Mouse (Mus musculus) CH12.LX (cell line): Measurements from ENCODE around the gene Dcakd. TPM values are rescaled to one million over a fixed set of nuclear protein-coding genes. Genes with fewer than 3 reads are reported as not detected.

Experiments used
- DNase-seq: peaks from one replicate; pipeline ENCODE4 v3.0.0-alpha.2; 2013; ENCODE audit errors: extremely low read depth
- H3K27ac ChIP-seq: 2 replicates; pipeline ENCODE4 v1.5.1; 2012; ENCODE audit warnings: low read depth, mild to moderate bottlenecking, control low read depth, moderate library complexity; ENCODE audit not compliant: insufficient read depth
- H3K27me3 ChIP-seq: replicated peaks from 2 replicates; pipeline ENCODE3; 2012; ENCODE audit warnings: inconsistent platforms
- H3K36me3 ChIP-seq, 2 experiments: replicated peaks in 1 of 2; 2 replicates each; pipeline versions ENCODE3 to v1.6.1; 2012; ENCODE audit warnings: inconsistent platforms in 1 of 2, low read length in 1 of 2, mild to moderate bottlenecking in 1 of 2, mixed read lengths in 1 of 2, moderate library complexity in 1 of 2; ENCODE audit not compliant: control insufficient read depth in 1 of 2, insufficient read depth in 1 of 2
- H3K4me1 ChIP-seq, 2 experiments: 2 replicates each; pipeline ENCODE4 v1.6.1; 2012; ENCODE audit warnings: inconsistent platforms in 1 of 2, moderate library complexity in 1 of 2; ENCODE audit not compliant: insufficient read depth in 2 of 2, control insufficient read depth in 1 of 2
- H3K4me2 ChIP-seq: 2 replicates; pipeline ENCODE4 v1.6.1; 2012; ENCODE audit warnings: low read depth, mild to moderate bottlenecking, control low read depth; ENCODE audit not compliant: poor library complexity, insufficient read depth, severe bottlenecking
- H3K4me3 ChIP-seq, 3 experiments: fragments of 150-350 bp in 1 of 3; sonication (generic) in 1 of 3; replicated peaks in 1 of 3; 2 replicates each; pipeline versions ENCODE3 to v1.5.1; 2011 to 2012; ENCODE audit warnings: low read depth in 2 of 3, low read length in 2 of 3, mild to moderate bottlenecking in 2 of 3, moderate library complexity in 2 of 3, control low read depth in 1 of 3, improper control_type of control experiment in 1 of 3, inconsistent platforms in 1 of 3, mixed read lengths in 1 of 3; ENCODE audit not compliant: poor library complexity in 1 of 3
- H3K79me2 ChIP-seq: replicated peaks from 2 replicates; pipeline ENCODE4 v1.6.1; 2012; ENCODE audit warnings: mild to moderate bottlenecking, moderate library complexity; ENCODE audit not compliant: control insufficient read depth, poor library complexity, insufficient read depth, severe bottlenecking; ENCODE audit errors: extremely low read depth
- H3K9ac ChIP-seq: 2 replicates; pipeline ENCODE4 v1.6.1; 2012; ENCODE audit warnings: low read depth, mild to moderate bottlenecking, control low read depth, moderate library complexity; ENCODE audit not compliant: insufficient read depth
- H3K9me3 ChIP-seq: replicated peaks from 2 replicates; pipeline ENCODE3; 2012; ENCODE audit warnings: low read length, inconsistent platforms, mixed read lengths
- BHLHE40 ChIP-seq: IDR thresholded peaks from 2 replicates; pipeline ENCODE4 v1.6.1; 2011; ENCODE audit warnings: mild to moderate bottlenecking, low read depth, low read length, improper control_type of control experiment
- CHD1 ChIP-seq: IDR thresholded peaks from 2 replicates; pipeline ENCODE4 v1.6.1; 2012; ENCODE audit warnings: low read depth, low read length, improper control_type of control experiment, inconsistent platforms
- CHD2 ChIP-seq: IDR thresholded peaks from 2 replicates; pipeline ENCODE4 v1.6.1; 2011; ENCODE audit warnings: low read length, improper control_type of control experiment
- CTCF ChIP-seq, 2 experiments: IDR thresholded peaks in 1 of 2; conservative IDR thresholded peaks in 1 of 2; 2 replicates each; pipeline ENCODE4 v1.5.1; 2011 to 2012; ENCODE audit warnings: low read depth in 2 of 2, low read length in 2 of 2, improper control_type of control experiment in 1 of 2, inconsistent platforms in 1 of 2, mild to moderate bottlenecking in 1 of 2, moderate library complexity in 1 of 2
- ELF1 ChIP-seq: IDR thresholded peaks from 2 replicates; pipeline ENCODE4 v1.6.1; 2014; ENCODE audit warnings: low read depth, mild to moderate bottlenecking, inconsistent platforms, low read length, improper control_type of control experiment
- EP300 ChIP-seq: IDR thresholded peaks from 2 replicates; pipeline ENCODE4 v1.6.1; 2011; ENCODE audit warnings: low read length, improper control_type of control experiment
- HCFC1 ChIP-seq: IDR thresholded peaks from 2 replicates; pipeline ENCODE4 v1.6.1; 2012; ENCODE audit warnings: low read depth, mild to moderate bottlenecking, inconsistent platforms, low read length, improper control_type of control experiment
- JUN ChIP-seq: IDR thresholded peaks from 2 replicates; pipeline ENCODE4 v1.6.1; 2011; ENCODE audit warnings: low read depth, mild to moderate bottlenecking, low read length, improper control_type of control experiment, moderate library complexity; ENCODE audit not compliant: insufficient read depth
- JUND ChIP-seq: conservative IDR thresholded peaks from 2 replicates; pipeline ENCODE4 v1.6.1; 2011; ENCODE audit warnings: low read depth, low read length, improper control_type of control experiment
- KAT2A ChIP-seq: IDR thresholded peaks from 2 replicates; pipeline ENCODE4 v1.6.1; 2012; ENCODE audit warnings: low read length, improper control_type of control experiment, inconsistent platforms; ENCODE audit not compliant: insufficient replicate concordance
- MAFK ChIP-seq: IDR thresholded peaks from 2 replicates; pipeline ENCODE4 v1.6.1; 2011; ENCODE audit warnings: low read length, improper control_type of control experiment; ENCODE audit not compliant: insufficient replicate concordance
- MAX ChIP-seq: IDR thresholded peaks from 2 replicates; pipeline ENCODE4 v1.6.1; 2011; ENCODE audit warnings: low read length, improper control_type of control experiment
- MAZ ChIP-seq: IDR thresholded peaks from 2 replicates; pipeline ENCODE4 v1.6.1; 2012; ENCODE audit warnings: low read depth, mild to moderate bottlenecking, inconsistent platforms, low read length, improper control_type of control experiment, moderate library complexity
- MEF2A ChIP-seq: IDR thresholded peaks from 2 replicates; pipeline ENCODE4 v1.6.1; 2014; ENCODE audit warnings: low read depth, mild to moderate bottlenecking, inconsistent platforms, low read length, improper control_type of control experiment, borderline replicate concordance
- MXI1 ChIP-seq: IDR thresholded peaks from 2 replicates; pipeline ENCODE4 v1.6.1; 2011; ENCODE audit warnings: mild to moderate bottlenecking, low read depth, low read length, improper control_type of control experiment
- NRF1 ChIP-seq: IDR thresholded peaks from 2 replicates; pipeline ENCODE4 v1.6.1; 2014; ENCODE audit warnings: low read depth, mild to moderate bottlenecking, inconsistent platforms, low read length, improper control_type of control experiment, moderate library complexity
- PAX5 ChIP-seq: IDR thresholded peaks from 2 replicates; pipeline ENCODE4 v1.6.1; 2012; ENCODE audit warnings: low read length, inconsistent platforms, mixed read lengths
- POLR2A ChIP-seq: IDR thresholded peaks from 2 replicates; pipeline ENCODE4 v1.6.1; 2011; ENCODE audit warnings: low read depth, mild to moderate bottlenecking, improper control_type of control experiment, low read length
- POLR2AphosphoS2 ChIP-seq: IDR thresholded peaks from 2 replicates; pipeline ENCODE4 v1.6.1; 2011; ENCODE audit warnings: low read depth, low read length, improper control_type of control experiment
- RAD21 ChIP-seq: IDR thresholded peaks from 2 replicates; pipeline ENCODE4 v1.6.1; 2011; ENCODE audit warnings: low read depth, mild to moderate bottlenecking, low read length, improper control_type of control experiment, moderate library complexity
- RCOR1 ChIP-seq: conservative IDR thresholded peaks from 2 replicates; pipeline ENCODE4 v1.6.1; 2012; ENCODE audit warnings: low read depth, mild to moderate bottlenecking, inconsistent platforms, low read length, improper control_type of control experiment
- SMC3 ChIP-seq: IDR thresholded peaks from 2 replicates; pipeline ENCODE4 v1.6.1; 2011; ENCODE audit warnings: low read depth, low read length, improper control_type of control experiment
- TCF12 ChIP-seq: IDR thresholded peaks from 2 replicates; pipeline ENCODE4 v1.6.1; 2014; ENCODE audit warnings: low read depth, mild to moderate bottlenecking, inconsistent platforms, low read length, improper control_type of control experiment
- UBTF ChIP-seq: IDR thresholded peaks from 2 replicates; pipeline ENCODE4 v1.6.1; 2012; ENCODE audit warnings: low read depth, mild to moderate bottlenecking, inconsistent platforms, low read length, improper control_type of control experiment, moderate library complexity
- USF1 ChIP-seq: IDR thresholded peaks from 2 replicates; pipeline ENCODE4 v1.6.1; 2014; ENCODE audit warnings: low read depth, mild to moderate bottlenecking, inconsistent platforms, low read length, improper control_type of control experiment
- USF2 ChIP-seq: conservative IDR thresholded peaks from 2 replicates; pipeline ENCODE4 v1.6.1; 2011; ENCODE audit warnings: low read depth, low read length, improper control_type of control experiment
- ZC3H11A ChIP-seq: IDR thresholded peaks from 2 replicates; pipeline ENCODE4 v1.6.1; 2012; ENCODE audit warnings: low read depth, mild to moderate bottlenecking, inconsistent platforms, low read length, improper control_type of control experiment
- ZKSCAN1 ChIP-seq: IDR thresholded peaks from 2 replicates; pipeline ENCODE4 v1.6.1; 2012; ENCODE audit warnings: low read depth, inconsistent platforms, low read length, improper control_type of control experiment, borderline replicate concordance
- ZMIZ1 ChIP-seq: IDR thresholded peaks from 2 replicates; pipeline ENCODE4 v1.6.1; 2012; ENCODE audit warnings: low read depth, mild to moderate bottlenecking, inconsistent platforms, low read length, improper control_type of control experiment
- dilution Hi-C: fragments of 300-500 bp; cut with MboI; formaldehyde crosslinking; loops from 2 replicates; pipeline ENCODE4 v1.14.3; 2020; ENCODE audit warnings: low sequenced_read_pairs; ENCODE audit not compliant: extremely low pct_unique_long_range_greater_than_20kb, extremely low pct_ligation_motif_present
- in situ Hi-C: fragments of 300-500 bp; cut with MboI; formaldehyde crosslinking; loops from 3 replicates; pipeline ENCODE4 v1.14.3; 2019; ENCODE audit warnings: low sequenced_read_pairs, low pct_ligation_motif_present, low pct_unique_long_range_greater_than_20kb, mixed read lengths
- polyA plus RNA-seq: library from polyadenylated mRNA; unstranded; fragments of >175 nt; gene quantifications from 2 replicates; pipeline ENCODE4 v1.2.1, GENCODE M21; 2012; ENCODE audit warnings: low read depth; ENCODE audit not compliant: insufficient read length
- total RNA-seq, 2 experiments: library from RNA; depleted of rRNA; stranded (reverse); fragments of 300-350 nt in 1 of 2; fragments of >200 nt in 1 of 2; gene quantifications; 2 replicates each; pipeline ENCODE4 v1.2.3; 2012 to 2014

Gene Dcakd
- total and polyA plus RNA-seq, 3 experiments: 8.8 to 89.0 (median 24.0) TPM

DNA sequence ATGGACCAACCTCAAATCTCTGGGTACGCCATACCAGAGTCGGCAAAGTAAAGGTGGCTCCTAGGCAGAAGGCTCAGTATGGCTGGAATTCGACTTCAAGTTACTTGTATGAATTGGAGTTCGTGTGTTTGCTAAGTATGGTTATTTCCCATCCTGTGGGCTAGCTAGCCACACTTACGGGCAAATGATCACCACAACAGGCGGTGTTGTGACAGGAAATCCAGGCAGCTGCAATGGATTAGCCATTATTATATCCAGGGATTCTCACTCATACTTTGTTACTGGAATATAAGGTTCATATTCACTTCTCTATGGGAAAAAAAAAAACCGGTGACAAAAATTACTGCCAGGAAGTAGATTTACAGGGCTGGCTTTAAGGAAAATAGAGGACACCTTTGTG is 8.8 kb downstream of the Dcakd start:
- in situ Hi-C loops: no loop called here
- TF ChIP-seq MEF2A (no peak), MAZ (no peak), MAFK (no peak), HCFC1 (no peak), MXI1 (no peak), SMC3 (no peak), POLR2AphosphoS2 (no peak), TCF12 (no peak), MAX (no peak), EP300 (no peak), ELF1 (no peak), KAT2A (no peak), ZMIZ1 (no peak), NRF1 (no peak), ZC3H11A (no peak), JUN (no peak), UBTF (no peak)
- dilution Hi-C loops: no loop called here

DNA sequence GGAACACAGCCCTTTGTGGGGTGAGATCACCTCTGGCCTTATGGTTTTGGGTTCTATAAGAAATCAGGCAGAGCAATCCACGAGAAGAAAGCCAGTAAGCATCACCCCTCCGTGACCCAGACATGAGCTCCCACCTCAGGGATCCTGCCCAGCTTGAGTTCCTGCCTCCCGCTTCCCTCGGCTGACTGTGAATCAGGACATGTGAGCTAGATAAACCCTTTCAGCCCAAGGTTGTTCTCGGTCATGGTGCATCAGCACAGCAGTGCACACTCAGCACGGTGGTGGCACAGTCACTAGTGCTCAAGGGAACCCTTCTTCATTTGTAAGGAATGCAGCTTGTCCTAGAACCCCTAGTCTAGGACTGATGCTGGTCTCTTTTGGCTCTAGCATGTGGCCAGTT is 9.3 kb downstream of the Dcakd start:
- dilution Hi-C loops: no loop called here
- no peak overlapping the region for H3K9ac ChIP-seq
- peaks cover 33 to 58% of the 10 kb centered on the region in 2 experiments for H3K36me3 ChIP-seq
- TF ChIP-seq JUND (no peak), SMC3 (no peak), PAX5 (no peak), USF2 (no peak), CHD2 (no peak), JUN (no peak), CTCF (conservative IDR thresholded peaks at IDR 0.05 in 1 of 2, IDR thresholded peaks at IDR 0.05 in 1 of 2; ENCODE audit: low read depth in 2 of 2, low read length in 2 of 2) (no peak), RAD21 (no peak), MXI1 (no peak), USF1 (no peak), ZMIZ1 (no peak), POLR2A (no peak), ZKSCAN1 (no peak), BHLHE40 (no peak), MAZ (no peak), RCOR1 (no peak), ZC3H11A (no peak), TCF12 (no peak), CHD1 (no peak), MEF2A (no peak)
- H3K27me3 ChIP-seq: no peaks in the 10 kb centered on the region
- H3K27ac ChIP-seq: no peak overlapping the region
- H3K4me2 ChIP-seq: no peak overlapping the region
- peaks cover 22% of the 10 kb centered on the region for H3K79me2 ChIP-seq
- no peak for DNase-seq
- no peaks in the 10 kb centered on the region for H3K9me3 ChIP-seq
- H3K4me1 ChIP-seq: peaks cover 7 to 16% of the 10 kb centered on the region in 2 experiments
- in situ Hi-C loops: no loop called here
- H3K4me3 ChIP-seq: no peak overlapping the region

More for the DNA sequence above, 8.8 kb downstream of the Dcakd start:
- H3K36me3 ChIP-seq: peaks cover 31 to 62% of the 10 kb centered on the region in 2 experiments
- H3K4me1 ChIP-seq: peaks cover 7 to 16% of the 10 kb centered on the region in 2 experiments
- H3K27me3 ChIP-seq: no peaks in the 10 kb centered on the region
- H3K27ac ChIP-seq: no peak overlapping the region
- H3K4me3 ChIP-seq: no peak overlapping the region
- peaks cover 22% of the 10 kb centered on the region for H3K79me2 ChIP-seq
- no peak overlapping the region for H3K9ac ChIP-seq
- H3K4me2 ChIP-seq: no peak overlapping the region
- DNase-seq: no peak
- no peaks in the 10 kb centered on the region for H3K9me3 ChIP-seq
